Mouse (Mus musculus): ENCODE measurements around the gene Kcnq2. TPM values are rescaled to one million over a fixed set of nuclear protein-coding genes. Genes with fewer than 3 reads are reported as not detected.
A peak's percentile ranks its signal among the peaks of the same experiment; 100 is the strongest.

The Kcnq2 gene
- polyA plus RNA-seq, 1 experiment from 2014 or later: 0.42 TPM

- Histone ChIP-seq H3K9me3 (ENCODE audit: control insufficient read depth, low read length) (no peaks in the 10 kb centered on the region), H3K4me3 (ENCODE audit: low read depth, low read length) (no peak overlapping the region), H3K9ac (ENCODE audit: low read length) (no peak overlapping the region), H3K27ac (replicated peaks) (no peak overlapping the region), H3K36me3 (ENCODE audit: control insufficient read depth, insufficient read depth, low read length) (no peaks in the 10 kb centered on the region), H3K27me3 (ENCODE audit: control insufficient read depth, insufficient read depth, low read length) (no peaks in the 10 kb centered on the region), H3K4me1 (replicated peaks; ENCODE audit: control insufficient read depth, insufficient read depth) (no peaks in the 10 kb centered on the region), H3K4me2 (replicated peaks; ENCODE audit: low read depth) (no peak overlapping the region)
- 51% methylated on average over 7 of the region's 7 CpGs for WGBS
- peak; percentile 57 for ATAC-seq (ENCODE audit: low FRiP score, low TSS enrichment)
- peak; percentile 85 for DNase-seq (ENCODE audit: low spot score)
- TF ChIP-seq EP300 (optimal IDR thresholded peaks at IDR 0.05) (no peak), CTCF (IDR thresholded peaks at IDR 0.05; ENCODE audit: low read depth) (peak; percentile 93)
Observed at GRCm38 (mm10) chr2:181071706-181072402, 63.2 kb downstream of the Kcnq2 start.

GRCm38 (mm10) chr2:181070136-181070535 lies 65.0 kb downstream of the Kcnq2 start:
- H3K9ac ChIP-seq (ENCODE audit: low read length): no peak overlapping the region
- no peak for ATAC-seq (ENCODE audit: low FRiP score, low TSS enrichment)

DNA sequence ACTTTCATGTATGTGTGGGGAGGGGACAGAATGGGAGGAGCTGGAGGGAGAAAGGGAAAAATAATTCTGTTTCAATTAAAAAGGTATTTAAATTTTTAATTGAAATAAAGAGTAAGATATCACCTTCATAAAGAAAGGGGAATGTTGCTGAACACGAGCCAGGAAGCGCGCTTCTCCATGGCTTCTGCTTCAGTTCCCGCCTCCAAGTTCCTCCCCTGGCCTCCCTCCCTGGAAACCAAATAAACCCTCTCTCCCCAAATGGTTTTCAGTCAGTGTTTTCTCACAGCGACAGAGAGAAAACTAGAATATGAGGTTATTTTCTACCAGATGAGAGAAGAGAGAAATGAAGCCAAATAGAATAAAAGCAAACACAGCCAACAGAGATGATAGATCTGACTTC lies 66.6 kb downstream of the Kcnq2 start:
- ATAC-seq (ENCODE audit: low FRiP score, low TSS enrichment): no peak
- DNase-seq (ENCODE audit: low spot score): no peak
- Histone ChIP-seq H3K4me2 (replicated peaks; ENCODE audit: low read depth) (no peak overlapping the region), H3K4me3 (ENCODE audit: low read depth, low read length) (no peak overlapping the region), H3K36me3 (ENCODE audit: control insufficient read depth, insufficient read depth, low read length) (no peaks in the 10 kb centered on the region), H3K9me3 (ENCODE audit: control insufficient read depth, low read length) (no peaks in the 10 kb centered on the region), H3K27ac (replicated peaks) (no peak overlapping the region), H3K4me1 (replicated peaks; ENCODE audit: control insufficient read depth, insufficient read depth) (no peaks in the 10 kb centered on the region), H3K9ac (ENCODE audit: low read length) (no peak overlapping the region), H3K27me3 (ENCODE audit: control insufficient read depth, insufficient read depth, low read length) (no peaks in the 10 kb centered on the region)
- TF ChIP-seq EP300 (optimal IDR thresholded peaks at IDR 0.05) (no peak), CTCF (IDR thresholded peaks at IDR 0.05; ENCODE audit: low read depth) (no peak)
- WGBS: 48% methylated on average over 5 of the region's 5 CpGs

More at GRCm38 (mm10) chr2:181070136-181070535, 65.0 kb downstream of the Kcnq2 start:
- H3K27me3 ChIP-seq (ENCODE audit: control insufficient read depth, insufficient read depth, low read length): no peaks in the 10 kb centered on the region
- DNase-seq (ENCODE audit: low spot score): no peak
- H3K4me1 ChIP-seq (replicated peaks; ENCODE audit: control insufficient read depth, insufficient read depth): no peaks in the 10 kb centered on the region
- H3K9me3 ChIP-seq (ENCODE audit: control insufficient read depth, low read length): no peaks in the 10 kb centered on the region
- no peak overlapping the region for H3K4me3 ChIP-seq (ENCODE audit: low read depth, low read length)
- H3K36me3 ChIP-seq (ENCODE audit: control insufficient read depth, insufficient read depth, low read length): no peaks in the 10 kb centered on the region
- WGBS: 45% methylated on average over 7 of the region's 7 CpGs
- H3K27ac ChIP-seq (replicated peaks): no peak overlapping the region
- H3K4me2 ChIP-seq (replicated peaks; ENCODE audit: low read depth): no peak overlapping the region
- TF ChIP-seq CTCF (IDR thresholded peaks at IDR 0.05; ENCODE audit: low read depth): no peak
- TF ChIP-seq EP300 (optimal IDR thresholded peaks at IDR 0.05): no peak

- TF ChIP-seq EP300 (optimal IDR thresholded peaks at IDR 0.05): no peak
- TF ChIP-seq CTCF (IDR thresholded peaks at IDR 0.05; ENCODE audit: low read depth): no peak
- H3K36me3 ChIP-seq (ENCODE audit: control insufficient read depth, insufficient read depth, low read length): no peaks in the 10 kb centered on the region
- no peak overlapping the region for H3K27ac ChIP-seq (replicated peaks)
- H3K4me1 ChIP-seq (replicated peaks; ENCODE audit: control insufficient read depth, insufficient read depth): no peaks in the 10 kb centered on the region
- H3K4me2 ChIP-seq (replicated peaks; ENCODE audit: low read depth): no peak overlapping the region
- ATAC-seq (ENCODE audit: low FRiP score, low TSS enrichment): no peak
- no peaks in the 10 kb centered on the region for H3K9me3 ChIP-seq (ENCODE audit: control insufficient read depth, low read length)
- no peaks in the 10 kb centered on the region for H3K27me3 ChIP-seq (ENCODE audit: control insufficient read depth, insufficient read depth, low read length)
- H3K4me3 ChIP-seq (ENCODE audit: low read depth, low read length): no peak overlapping the region
- H3K9ac ChIP-seq (ENCODE audit: low read length): no peak overlapping the region
- 29% methylated on average over 4 of the region's 4 CpGs for WGBS
- no peak for DNase-seq (ENCODE audit: low spot score)
Observed at GRCm38 (mm10) chr2:181065827-181066226, 69.3 kb downstream of the Kcnq2 start.

DNA sequence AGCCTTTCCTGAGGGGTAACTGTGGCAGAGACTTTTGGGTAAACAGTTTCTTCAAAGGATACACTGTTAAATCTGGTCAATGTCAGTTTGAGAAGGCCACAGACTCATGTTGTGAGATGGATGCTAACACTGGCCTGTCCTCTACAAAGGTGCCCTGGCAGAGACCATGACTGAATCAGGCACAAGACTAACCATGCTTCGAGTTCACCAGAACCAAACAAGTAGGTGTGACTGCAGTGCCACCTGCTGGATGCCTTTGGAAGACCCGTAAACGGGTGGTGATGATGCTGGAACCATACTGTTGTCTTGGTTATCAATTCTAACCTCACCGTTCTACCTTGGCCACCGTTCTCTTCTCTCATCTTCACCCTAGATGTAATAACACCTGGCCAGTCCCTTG lies 75.0 kb downstream of the Kcnq2 start:
- Histone ChIP-seq H3K4me2 (replicated peaks; ENCODE audit: low read depth) (no peak overlapping the region), H3K4me1 (replicated peaks; ENCODE audit: control insufficient read depth, insufficient read depth) (no peaks in the 10 kb centered on the region), H3K27ac (replicated peaks) (no peak overlapping the region), H3K9me3 (ENCODE audit: control insufficient read depth, low read length) (no peaks in the 10 kb centered on the region), H3K4me3 (ENCODE audit: low read depth, low read length) (no peak overlapping the region), H3K9ac (ENCODE audit: low read length) (no peak overlapping the region), H3K36me3 (ENCODE audit: control insufficient read depth, insufficient read depth, low read length) (no peaks in the 10 kb centered on the region), H3K27me3 (ENCODE audit: control insufficient read depth, insufficient read depth, low read length) (no peaks in the 10 kb centered on the region)
- WGBS: 11% methylated on average over 5 of the region's 5 CpGs
- TF ChIP-seq EP300 (optimal IDR thresholded peaks at IDR 0.05) (no peak), CTCF (IDR thresholded peaks at IDR 0.05; ENCODE audit: low read depth) (peak; percentile 97)
- ATAC-seq (ENCODE audit: low FRiP score, low TSS enrichment): peak; percentile 60
- DNase-seq (ENCODE audit: low spot score): peak; percentile 81

DNA sequence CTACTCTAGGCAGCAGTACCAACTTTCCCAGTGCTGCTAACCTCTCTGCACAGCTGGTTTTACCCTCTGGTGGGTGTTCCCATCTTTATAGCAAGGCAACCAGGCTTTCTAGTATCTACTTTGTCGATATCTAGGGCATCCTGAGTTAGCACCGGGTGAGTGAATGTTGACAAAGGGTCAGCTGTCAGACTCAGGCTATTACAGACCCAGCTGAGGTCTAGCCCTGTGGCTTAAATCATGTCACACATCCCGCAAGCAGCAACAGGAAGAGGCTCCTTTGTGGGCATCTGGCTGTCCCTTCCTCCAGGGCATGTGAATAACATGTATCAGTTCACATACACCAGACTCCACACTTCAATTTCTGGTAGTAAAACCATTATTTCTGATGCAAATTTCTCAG lies 76.9 kb downstream of the Kcnq2 start:
- ATAC-seq (ENCODE audit: low FRiP score, low TSS enrichment) (no peak), DNase-seq (ENCODE audit: low spot score) (no peak)
- H3K4me2 ChIP-seq (replicated peaks; ENCODE audit: low read depth): no peak overlapping the region
- TF ChIP-seq EP300 (optimal IDR thresholded peaks at IDR 0.05): no peak
- no peak for TF ChIP-seq CTCF (IDR thresholded peaks at IDR 0.05; ENCODE audit: low read depth)
- H3K9me3 ChIP-seq (ENCODE audit: control insufficient read depth, low read length): no peaks in the 10 kb centered on the region
- no peak overlapping the region for H3K27ac ChIP-seq (replicated peaks)
- H3K9ac ChIP-seq (ENCODE audit: low read length): no peak overlapping the region
- 33% methylated on average over 3 of the region's 3 CpGs for WGBS
- no peak overlapping the region for H3K4me3 ChIP-seq (ENCODE audit: low read depth, low read length)
- H3K36me3 ChIP-seq (ENCODE audit: control insufficient read depth, insufficient read depth, low read length): no peaks in the 10 kb centered on the region
- H3K4me1 ChIP-seq (replicated peaks; ENCODE audit: control insufficient read depth, insufficient read depth): no peaks in the 10 kb centered on the region
- H3K27me3 ChIP-seq (ENCODE audit: control insufficient read depth, insufficient read depth, low read length): no peaks in the 10 kb centered on the region

Measured in stomach, postnatal 0 days (tissue).